Mouse (Mus musculus): Measurements from ENCODE around the gene Tifab.

The Tifab gene

DNA sequence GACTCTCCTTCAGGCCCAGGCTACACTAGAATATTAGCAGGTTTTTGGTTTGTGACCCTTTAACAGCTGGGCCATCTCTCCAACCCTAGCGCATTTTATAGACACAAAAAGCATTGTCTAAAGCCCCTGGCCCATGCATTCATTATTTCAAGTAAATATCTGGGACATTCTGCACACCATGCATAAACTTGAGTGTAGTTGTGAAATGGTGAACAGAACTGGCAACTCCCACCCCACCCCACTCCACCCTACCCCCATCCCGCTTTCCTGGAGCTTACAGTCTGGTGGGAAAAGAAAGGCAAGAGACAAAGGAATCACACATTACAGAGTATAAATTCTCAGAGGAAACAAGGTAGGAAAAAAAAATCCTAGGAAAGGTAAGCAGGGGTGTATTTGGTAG is 42.5 kb downstream of the Tifab start, which contains the start of gene H2afy:
Gene H2afy, minus strand, starts transcription at position 162 of the 400 bp plus-strand sequence.
- no peak for DNase-seq

DNA sequence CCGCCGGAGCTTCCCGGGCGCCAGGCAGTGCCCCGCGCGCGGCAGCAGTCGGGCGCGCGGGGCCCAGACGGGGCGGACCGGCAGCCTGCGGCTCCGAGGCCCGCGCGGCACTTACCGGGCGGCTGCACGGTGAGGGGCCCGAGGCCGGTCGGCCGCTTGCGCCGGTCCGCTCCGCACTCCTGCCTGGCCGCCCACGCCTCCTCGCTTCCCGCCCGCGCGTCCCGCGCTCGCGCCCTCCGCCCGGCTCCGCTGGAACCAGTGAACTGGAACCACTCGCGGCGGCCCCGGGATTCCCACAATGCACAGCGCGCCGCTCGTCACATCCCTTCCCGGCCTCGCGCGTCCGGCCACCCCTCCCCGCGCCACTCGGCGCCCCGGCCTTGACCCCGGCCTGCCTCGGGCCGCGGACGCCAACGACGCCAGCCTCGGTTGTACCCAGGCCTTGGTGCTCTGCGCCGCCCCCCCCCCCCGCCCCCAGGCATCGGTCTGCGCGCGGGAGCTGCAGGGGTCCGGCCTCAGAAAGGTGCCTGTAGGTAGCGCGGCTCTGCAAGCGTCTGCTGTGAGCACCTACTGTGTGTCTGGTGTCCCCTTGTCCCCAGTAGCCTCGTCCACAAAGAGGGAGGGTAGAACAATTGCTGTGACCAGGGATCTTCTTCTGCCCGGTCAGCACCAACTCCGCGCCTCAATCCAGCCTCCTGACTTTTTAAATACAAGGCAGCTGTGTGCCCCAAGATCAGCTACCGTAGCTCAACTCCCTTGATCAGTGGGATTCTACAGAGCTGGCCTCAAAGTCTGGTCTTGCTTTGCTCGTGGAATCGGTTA is 43.2 kb downstream of the Tifab start:
- DNase-seq: peak; percentile 90

DNA sequence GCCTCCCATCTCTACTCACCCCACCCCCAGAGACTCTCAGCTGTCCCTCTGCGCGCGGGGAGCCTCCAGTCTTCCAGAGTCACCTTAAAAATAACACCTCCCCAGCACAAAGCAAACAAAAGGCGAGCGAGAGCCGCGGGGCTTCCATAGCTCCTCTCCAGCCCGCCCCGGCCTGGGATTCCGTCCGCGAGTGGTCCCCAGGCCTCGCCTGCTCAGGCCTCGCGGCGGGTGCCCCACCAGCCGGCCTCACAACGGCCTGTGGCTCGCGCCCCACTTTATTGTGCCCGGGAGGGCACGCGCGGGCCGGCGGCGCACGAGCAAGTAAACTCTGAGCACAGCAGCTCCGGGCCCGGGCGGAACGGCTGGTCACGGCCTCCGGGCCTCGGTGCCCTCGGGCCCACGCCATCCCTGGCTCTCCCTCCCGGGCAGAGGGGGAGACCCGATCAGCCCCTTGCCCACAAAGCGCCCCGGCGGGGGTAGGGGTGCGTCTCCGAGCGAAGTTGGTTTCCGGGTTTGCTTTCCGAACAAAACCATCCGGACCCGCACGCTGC is 44.0 kb downstream of the Tifab start:
- DNase-seq: peak; percentile 28

DNA sequence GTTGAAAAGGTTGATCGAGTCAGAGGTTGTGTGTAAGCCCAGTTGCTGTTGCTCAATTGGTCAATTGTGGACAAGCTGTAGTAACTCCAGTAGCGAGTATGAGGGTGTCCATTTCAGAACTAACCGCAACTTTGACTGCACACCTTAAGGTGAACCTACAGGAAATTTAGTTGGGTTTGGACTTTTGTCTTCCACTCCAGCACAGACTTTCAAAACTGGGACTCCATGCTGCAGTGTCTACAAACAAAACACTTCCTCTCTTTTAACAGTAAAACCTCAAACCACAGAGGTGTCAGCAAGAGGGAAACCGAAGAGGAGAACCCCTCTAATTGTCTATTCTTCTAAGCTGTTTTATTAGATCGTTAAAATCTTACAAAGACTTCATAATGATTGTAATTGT is 44.7 kb downstream of the Tifab start:
- no peak for DNase-seq

DNA sequence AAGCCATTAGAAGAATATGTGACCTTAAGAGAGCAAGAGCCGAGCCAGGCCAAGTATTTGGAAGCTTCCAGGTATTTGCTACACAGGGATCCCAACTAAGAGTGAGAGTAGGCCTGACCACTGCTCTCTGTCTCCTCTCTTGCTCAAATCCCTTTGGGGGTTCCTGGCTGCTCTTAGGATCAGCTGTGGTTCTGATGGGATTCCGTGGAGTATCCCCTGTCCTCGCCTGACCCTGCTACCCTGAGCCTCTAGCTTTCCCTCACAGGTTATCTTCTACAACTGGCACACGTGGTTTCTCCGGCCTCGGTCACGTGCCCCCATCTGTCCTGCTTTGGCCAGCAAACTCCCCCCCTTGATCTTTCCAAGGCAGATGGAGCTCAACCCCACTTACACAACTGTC is 45.7 kb downstream of the Tifab start:
- DNase-seq: no peak

DNA sequence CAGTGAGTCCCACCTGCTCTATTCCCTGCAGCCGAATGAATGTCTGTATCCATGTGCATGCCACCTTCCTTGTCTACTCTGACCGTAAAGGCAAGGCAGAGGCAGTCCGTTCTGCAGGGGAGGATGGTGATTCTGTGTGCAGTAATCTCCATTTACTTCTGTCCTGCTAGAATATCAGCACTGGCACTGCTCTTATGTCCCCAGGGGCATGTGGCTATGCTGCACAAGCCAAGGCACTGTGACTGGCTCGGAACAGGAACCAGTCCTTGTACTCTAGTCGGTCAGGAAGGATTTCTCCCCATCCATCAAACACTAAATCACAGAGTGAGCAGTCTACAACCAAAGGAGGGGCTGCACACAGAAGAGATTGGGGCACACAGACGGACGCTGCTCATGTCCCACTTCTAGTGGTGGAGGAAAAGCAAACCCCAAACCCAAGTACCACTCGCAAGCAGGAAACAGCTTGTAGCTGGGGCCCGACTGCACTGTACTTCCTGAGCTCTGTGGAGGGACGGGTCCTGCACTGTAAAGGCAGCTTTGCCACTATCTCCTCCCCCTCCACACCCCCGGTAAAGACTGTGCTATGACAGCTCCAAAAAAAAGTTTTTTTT is 46.3 kb downstream of the Tifab start:
- DNase-seq: no peak

DNA sequence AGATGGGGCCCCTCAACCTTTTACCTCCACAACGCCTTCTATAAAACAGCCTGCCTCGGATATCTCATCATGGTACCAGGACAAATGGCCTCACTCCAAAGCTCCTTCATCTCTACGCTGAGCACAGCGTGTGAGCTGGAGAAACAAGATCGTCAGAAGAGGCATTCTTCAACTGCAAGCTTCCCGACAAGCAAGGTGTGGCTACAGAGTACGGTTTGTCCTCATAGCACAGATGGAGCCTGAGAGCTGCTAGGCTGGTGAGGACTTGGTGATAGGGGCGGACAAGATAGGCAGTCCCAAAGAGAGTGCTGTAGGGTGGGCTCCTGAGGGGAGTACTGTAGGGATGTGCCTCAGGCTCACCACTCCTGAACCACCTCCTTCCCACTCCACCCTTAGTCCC is 48.1 kb downstream of the Tifab start:
- DNase-seq: no peak

DNA sequence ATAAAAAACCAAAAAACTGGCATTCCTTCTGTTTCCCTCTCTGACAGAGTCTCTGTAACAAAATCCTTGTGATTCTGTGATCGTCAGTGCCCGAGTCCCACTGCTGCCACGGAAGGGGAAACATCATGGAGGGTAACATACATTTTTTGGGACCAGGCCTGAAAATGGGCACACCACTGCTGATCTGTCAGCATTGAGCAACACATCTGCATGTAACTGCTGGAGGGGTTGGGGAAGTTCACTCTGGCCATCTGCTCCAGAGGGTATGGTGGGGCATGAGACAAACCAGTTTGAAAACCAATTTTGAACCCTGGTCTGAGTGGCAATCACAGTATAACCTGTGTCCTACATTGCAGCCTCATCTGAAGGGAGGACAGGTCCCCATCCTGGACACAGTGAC is 49.1 kb downstream of the Tifab start:
- DNase-seq: no peak

DNA sequence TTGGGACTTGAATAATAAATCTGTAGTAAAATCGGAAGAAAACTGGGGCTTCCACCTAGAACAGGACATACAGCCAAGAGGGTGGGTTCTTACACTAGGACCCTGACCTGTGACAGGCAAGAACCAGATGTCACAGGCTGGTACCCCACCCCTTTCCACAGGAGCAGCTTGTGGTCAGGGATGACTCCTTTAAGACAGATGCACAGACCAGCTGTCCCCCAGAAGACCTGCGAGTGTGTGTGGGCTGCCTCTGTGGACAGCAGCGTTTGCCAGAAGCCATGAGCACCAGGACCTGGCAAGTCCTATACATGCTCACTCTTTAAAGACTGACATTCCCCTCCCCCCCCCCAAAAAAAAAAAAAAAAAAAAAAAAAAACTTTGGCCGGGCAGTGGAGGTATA is 49.7 kb downstream of the Tifab start:
- no peak for DNase-seq

DNA sequence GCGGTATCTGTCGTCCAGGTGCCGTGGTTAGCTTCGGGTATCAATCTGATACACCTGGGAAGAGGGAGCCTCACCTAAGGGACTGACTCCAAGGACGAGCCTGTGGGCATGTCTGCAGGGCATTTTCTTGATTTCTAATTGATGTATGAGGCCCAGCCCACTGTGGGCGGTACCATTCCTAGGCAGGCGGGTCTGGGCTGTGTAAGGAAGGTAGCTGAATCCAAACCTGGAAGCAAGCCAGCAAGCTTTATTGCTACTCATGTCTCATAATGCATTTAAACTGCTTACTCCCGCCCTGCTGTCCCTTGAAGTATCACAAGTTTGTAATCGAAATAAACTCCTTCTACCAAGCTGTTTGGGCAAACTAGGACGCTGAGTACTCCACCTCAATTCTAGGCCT is 53.1 kb downstream of the Tifab start:
- no peak for DNase-seq

Data from right cerebral cortex, postnatal 14 days (tissue).